Mouse (Mus musculus): ENCODE results near the gene Palm3. TPM values are rescaled to one million over a fixed set of nuclear protein-coding genes. Genes with fewer than 3 reads are reported as not detected.

Gene Palm3
- 1.3 TPM for polyA plus RNA-seq (2014; fragmentation: Illumina TruSeq; extraction: RNeasy Lipid Tissue Mini Kit (QIAGEN cat#74804); ENCODE audit: low read depth, low replicate concordance)

DNA sequence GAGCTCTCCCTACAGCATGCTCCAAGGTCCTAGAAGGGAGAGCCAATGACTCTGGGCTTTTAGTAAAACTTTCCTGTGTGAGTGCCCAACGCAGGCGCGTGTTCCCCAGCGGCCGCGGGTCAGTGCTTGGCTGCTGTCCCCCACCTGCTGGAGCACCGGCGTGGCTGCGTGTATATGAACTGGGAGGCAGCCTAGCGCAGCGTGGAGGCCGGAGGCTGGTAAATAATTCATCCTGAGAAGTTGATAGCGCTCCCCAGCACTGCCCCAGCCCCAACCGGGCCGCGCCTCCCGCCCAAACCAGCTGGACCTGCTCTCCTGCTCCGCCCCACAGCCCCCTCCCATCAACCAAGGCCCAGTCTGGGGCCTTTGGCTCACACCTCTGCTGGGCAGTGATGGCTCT, at the start of gene Palm3:
Gene Palm3 (plus strand): TSS at position 376 of the 400 bp plus-strand sequence.

DNA sequence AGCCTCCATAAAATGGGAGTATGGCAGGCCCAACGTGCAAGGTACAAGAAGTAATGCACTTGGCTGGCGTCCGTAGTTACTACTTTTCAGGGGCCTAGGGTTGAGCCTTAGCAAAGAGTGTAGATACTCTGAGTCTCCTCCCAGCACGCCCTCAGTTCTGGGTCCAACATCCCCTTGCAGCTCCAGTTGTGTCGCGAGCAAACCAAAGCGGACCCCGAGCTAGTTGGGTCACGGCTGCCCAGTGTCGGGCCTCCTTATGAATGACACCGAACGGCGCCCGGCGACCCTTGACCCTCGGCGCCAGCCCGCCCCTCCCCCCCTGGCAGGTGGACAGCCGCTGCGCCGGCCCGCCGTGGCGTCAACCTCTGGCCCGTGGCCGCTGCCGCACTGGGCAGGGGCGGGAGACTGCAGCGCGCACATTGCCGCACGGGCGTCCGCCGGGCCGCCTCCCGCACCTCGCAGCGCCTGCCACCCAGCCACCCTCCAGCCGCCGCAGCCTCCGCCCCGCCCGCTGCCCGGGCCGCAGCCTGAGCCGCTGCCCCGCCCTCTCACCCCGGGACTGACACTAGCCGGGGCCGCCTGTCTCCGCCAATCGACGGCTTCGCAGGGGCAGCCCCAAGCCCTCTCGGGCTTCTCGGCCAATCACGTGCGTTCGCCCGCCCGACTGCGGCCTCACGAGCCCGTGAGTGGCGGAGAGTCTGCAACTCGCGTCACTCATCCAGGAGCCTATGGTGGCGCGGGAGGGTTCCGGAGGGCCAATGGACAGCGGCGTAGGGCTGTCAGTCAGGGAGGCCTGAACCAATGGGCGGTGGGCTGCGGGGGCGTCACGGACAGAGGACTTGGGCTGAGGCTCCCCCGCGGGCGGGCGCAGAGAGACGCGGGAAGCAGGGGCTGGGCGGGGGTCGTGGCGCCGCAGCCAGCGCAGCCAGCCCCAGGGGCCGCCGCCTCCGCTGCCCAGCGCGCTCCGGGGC, 48.8 kb upstream of the Palm3 start, which contains the start of gene Prkaca:
Gene Prkaca (plus strand): TSS at position 844 of the 971 bp plus-strand sequence.

DNA sequence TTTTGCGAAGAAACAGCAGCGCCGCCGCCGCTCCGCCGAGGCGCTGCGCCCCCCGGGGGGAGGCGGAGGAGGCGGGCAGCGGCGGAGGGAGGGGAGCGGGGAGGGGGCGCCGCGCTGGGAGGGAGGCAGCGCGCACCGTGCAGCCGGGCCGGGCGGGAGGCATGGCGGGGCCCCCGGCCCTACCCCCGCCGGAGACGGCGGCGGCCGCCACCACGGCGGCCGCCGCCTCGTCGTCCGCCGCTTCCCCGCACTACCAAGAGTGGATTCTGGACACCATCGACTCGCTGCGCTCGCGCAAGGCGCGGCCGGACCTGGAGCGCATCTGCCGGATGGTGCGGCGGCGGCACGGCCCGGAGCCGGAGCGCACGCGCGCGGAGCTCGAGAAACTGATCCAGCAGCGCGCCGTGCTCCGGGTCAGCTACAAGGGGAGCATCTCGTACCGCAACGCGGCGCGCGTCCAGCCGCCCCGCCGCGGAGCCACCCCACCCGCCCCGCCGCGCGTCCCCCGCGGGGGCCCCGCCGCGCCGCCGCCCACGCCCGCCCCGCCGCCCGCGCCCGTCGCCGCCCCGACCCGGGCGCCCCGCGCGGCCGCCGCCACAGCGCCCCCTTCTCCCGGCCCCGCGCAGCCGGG, 23.6 kb upstream of the Palm3 start, which contains the start of gene Samd1:
Gene Samd1 (plus strand): TSS at position 162 of the 631 bp plus-strand sequence.

DNA sequence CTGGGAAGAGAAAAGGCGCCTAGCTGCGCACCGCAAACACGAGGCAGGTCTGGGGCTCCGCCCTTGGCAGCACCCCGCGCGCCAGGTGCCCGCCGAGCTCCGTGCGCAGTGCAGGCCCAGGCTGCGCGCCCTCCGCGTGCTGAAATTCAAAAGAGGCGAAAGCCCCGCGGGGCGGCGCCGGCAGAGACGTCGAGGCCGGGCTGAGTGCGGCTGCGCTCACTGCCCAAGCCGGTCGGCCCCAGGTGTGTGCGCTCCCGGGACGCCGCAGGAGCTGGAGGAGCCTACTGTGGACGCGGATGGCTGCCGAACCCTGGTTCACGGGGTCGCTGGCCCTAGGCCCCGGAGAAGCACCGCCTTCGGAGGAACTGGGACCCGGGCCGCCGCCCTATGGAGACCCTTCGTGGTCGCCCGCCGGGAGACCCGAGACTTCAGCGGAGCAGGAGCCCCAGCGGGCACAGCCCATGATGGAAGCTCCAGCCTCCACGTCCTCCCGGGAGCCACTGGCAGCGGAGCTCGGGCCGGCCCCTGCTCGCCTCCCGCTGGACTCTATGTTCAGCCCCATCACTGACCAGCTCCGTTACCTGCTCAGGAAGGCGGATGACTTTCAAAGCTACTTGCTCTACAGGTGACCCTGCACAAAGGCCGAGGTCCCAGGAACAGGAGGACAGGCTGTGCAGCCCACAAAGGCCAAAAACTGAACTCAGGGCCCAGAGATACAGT, 19.8 kb upstream of the Palm3 start, which contains the start of gene 1700067K01Rik:
Gene 1700067K01Rik (plus strand): TSS at position 222 of the 720 bp plus-strand sequence.

DNA sequence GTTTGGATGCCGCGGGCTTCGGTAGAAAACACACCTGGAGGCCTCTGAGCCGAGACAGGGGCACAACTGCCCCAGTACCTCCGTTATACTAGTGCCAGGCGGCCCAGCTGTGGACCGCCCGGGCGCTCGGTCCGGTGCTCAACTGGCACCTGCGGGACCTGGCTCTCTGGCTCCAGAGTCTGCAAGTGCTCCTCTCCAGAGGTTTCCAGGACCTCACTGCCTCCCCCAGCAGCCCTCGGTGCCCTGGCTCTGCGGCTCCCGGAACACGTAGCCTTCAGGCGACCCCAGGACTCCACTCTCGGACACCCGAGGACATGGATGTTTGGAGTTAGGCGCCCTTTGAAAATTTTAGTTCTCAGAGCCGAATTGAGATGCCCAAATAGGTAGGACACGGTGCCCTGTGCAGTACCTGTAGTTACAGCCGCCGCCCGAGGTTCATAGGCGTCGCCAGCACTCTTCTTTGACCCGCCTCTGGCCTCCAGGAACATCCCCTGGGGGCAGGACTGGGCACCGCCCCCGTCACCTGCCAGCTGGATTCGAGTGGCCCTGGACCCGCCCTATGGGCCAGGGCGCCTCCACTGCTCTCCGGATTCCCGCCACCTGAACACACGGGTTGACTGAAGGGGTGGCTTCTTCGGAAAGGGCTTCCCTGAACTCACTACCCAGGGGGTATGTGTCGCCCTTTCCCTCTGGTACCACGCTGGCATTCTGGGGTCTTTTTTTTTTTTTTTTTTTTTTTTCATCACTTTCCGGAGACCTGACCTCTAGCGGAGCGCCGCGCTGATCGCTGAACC, 9.4 kb upstream of the Palm3 start, which contains the start of gene 2210011C24Rik:
Gene 2210011C24Rik (minus strand): TSS at position 467 of the 794 bp plus-strand sequence.

DNA sequence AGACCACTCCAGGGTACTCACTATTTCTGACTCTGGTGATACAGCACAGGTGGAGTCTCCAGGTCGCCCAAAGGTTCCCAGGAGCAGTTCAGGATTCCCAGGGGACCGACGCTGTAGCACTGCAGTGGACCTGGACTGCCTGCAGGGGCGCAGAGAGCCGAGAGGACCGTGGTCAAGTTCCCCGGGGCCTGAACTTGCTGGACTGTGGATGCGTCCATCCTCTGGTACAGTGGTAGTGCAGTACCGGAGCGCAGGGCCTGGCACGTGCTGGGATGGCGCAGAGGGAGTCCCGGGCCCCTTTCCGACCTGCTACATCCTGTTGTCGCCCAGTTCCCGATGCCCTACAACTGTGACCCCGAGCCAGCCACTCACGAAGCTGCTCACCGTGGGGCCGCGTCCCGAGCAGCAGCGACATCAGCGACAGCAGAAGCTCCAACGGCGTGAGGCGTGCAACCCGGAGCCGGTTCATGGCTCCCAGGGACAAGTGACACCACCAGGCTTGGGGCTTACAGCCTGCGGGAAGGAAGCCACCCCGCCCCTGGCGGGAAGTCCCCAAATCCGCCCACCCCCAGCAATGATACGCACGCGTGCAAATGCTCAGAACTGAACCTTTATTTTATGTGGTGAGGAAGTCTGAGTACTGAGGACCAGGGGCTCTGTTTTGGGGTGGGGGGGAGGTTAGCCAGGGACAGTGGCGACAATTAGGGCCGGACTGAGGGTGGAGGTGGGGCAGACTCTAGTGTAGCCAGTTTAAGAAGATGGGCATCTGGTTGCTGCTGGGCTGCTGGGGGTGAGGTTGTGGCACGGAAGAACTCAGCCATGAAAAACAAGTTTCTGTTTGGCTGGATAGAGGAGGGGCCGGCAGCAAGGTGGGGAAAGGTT, 21.0 kb downstream of the Palm3 start, which contains the start of gene Il27ra:
Gene Il27ra (minus strand): TSS at position 524 of the 882 bp plus-strand sequence.

DNA sequence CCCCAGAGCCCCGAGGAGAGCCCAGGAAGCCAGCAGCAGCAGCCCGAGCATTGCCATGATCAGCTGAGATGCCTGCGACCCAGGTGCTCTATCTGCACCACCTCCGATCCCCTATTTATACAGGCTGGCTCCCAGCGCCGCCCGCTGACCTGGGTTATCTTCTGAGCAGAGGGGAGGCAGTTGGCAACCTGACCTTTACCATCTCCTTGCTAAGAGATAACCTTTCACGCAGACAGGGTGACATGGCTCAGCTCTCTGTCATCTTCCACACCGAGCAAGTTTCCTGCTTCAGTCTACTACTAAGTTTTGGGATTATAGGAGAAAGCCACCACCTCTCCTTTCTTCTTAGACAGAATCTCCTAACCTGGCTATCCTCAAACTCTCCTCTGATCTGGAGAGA, 23.6 kb downstream of the Palm3 start, which contains the start of gene Rln3:
Gene Rln3 (minus strand): TSS at position 101 of the 400 bp plus-strand sequence.

DNA sequence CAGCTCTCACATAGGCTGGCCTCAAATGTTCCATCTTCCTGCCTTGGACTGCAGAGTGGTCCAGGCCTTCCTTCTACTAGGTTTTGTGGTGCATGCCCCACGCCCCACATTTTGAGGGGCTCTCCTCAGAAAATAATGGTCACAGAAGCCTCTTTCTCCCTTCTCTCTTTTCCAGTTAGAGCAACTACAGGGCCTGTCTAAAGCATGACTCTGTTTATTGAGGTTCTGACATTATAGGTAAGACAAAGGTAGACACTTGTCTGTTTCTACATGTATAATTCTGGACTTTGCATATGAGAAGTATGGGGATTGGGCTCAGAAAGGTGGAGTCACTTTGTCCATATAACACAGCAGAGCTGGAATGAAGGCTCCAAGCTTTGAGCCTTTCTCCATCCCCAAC, 43.8 kb downstream of the Palm3 start, which contains the start of gene Gm10643:
Gene Gm10643 (minus strand): TSS at position 101 of the 400 bp plus-strand sequence.

DNA sequence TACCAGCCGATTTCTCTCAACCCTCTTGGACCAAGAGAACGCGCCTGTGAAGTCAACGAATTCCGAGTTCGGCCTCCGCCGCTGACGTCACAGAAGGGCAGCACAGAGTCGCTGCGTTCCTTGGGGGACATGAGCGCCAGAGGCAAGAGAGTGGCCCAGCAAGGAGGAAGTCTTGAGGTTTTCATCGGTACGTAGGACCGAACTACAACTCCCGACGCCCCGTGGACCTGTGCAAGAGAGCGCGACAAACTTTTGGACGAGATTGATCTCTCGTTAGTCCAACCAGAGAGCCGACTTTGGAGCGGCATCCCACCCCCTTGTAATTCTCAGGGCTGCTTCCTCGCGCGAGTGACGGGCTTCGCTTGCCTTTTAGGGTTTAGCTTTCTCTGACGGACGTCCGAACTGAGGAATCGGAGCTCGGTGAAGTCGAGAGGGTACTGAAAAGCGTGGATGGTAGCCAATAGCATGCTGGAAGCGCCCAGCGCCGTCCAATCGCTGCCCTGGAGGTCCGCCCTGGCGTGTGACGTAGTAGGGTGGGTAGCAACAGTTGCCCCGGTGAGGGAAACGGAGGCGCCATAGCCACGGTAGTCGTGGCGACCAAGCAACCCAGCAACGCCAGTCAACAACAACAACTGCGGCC, 45.1 kb downstream of the Palm3 start, which contains the start of gene Rfx1:
Gene Rfx1 (plus strand): TSS at position 544 of the 640 bp plus-strand sequence.

Other genes with a start within 250 kb of the Palm3 start
- gene Adgrl1, start 121.4 kb upstream of the Palm3 start, polyA plus RNA-seq (2014; fragmentation: Illumina TruSeq; extraction: RNeasy Lipid Tissue Mini Kit (QIAGEN cat#74804); ENCODE audit: low read depth, low replicate concordance), result 25.2 TPM
- 2.4 TPM for gene Gm10644, start 66.3 kb upstream of the Palm3 start, polyA plus RNA-seq (2014; fragmentation: Illumina TruSeq; extraction: RNeasy Lipid Tissue Mini Kit (QIAGEN cat#74804); ENCODE audit: low read depth, low replicate concordance)
- 2.9 TPM for gene Asf1b, start 66.0 kb upstream of the Palm3 start, polyA plus RNA-seq (2014; fragmentation: Illumina TruSeq; extraction: RNeasy Lipid Tissue Mini Kit (QIAGEN cat#74804); ENCODE audit: low read depth, low replicate concordance)
- gene Prkaca, start 48.5 kb upstream of the Palm3 start, polyA plus RNA-seq (2014; fragmentation: Illumina TruSeq; extraction: RNeasy Lipid Tissue Mini Kit (QIAGEN cat#74804); ENCODE audit: low read depth, low replicate concordance), result 84.4 TPM
- 24.6 TPM for gene Samd1, start 23.8 kb upstream of the Palm3 start, polyA plus RNA-seq (2014; fragmentation: Illumina TruSeq; extraction: RNeasy Lipid Tissue Mini Kit (QIAGEN cat#74804); ENCODE audit: low read depth, low replicate concordance)
- 1.3 TPM for gene 1700067K01Rik, start 20.0 kb upstream of the Palm3 start, polyA plus RNA-seq (2014; fragmentation: Illumina TruSeq; extraction: RNeasy Lipid Tissue Mini Kit (QIAGEN cat#74804); ENCODE audit: low read depth, low replicate concordance)
- gene 2210011C24Rik, start 9.3 kb upstream of the Palm3 start, polyA plus RNA-seq (2014; fragmentation: Illumina TruSeq; extraction: RNeasy Lipid Tissue Mini Kit (QIAGEN cat#74804); ENCODE audit: low read depth, low replicate concordance), result 0.62 TPM
- 1.6 TPM for gene Il27ra, start 21.1 kb downstream of the Palm3 start, polyA plus RNA-seq (2014; fragmentation: Illumina TruSeq; extraction: RNeasy Lipid Tissue Mini Kit (QIAGEN cat#74804); ENCODE audit: low read depth, low replicate concordance)
- not detected for gene Rln3, start 23.5 kb downstream of the Palm3 start, polyA plus RNA-seq (2014; fragmentation: Illumina TruSeq; extraction: RNeasy Lipid Tissue Mini Kit (QIAGEN cat#74804); ENCODE audit: low read depth, low replicate concordance)
- gene Gm10643, start 43.7 kb downstream of the Palm3 start, polyA plus RNA-seq (2014; fragmentation: Illumina TruSeq; extraction: RNeasy Lipid Tissue Mini Kit (QIAGEN cat#74804); ENCODE audit: low read depth, low replicate concordance), result 2.3 TPM
- 11.2 TPM for gene Rfx1, start 45.4 kb downstream of the Palm3 start, polyA plus RNA-seq (2014; fragmentation: Illumina TruSeq; extraction: RNeasy Lipid Tissue Mini Kit (QIAGEN cat#74804); ENCODE audit: low read depth, low replicate concordance)
- gene Dcaf15, start 83.3 kb downstream of the Palm3 start, polyA plus RNA-seq (2014; fragmentation: Illumina TruSeq; extraction: RNeasy Lipid Tissue Mini Kit (QIAGEN cat#74804); ENCODE audit: low read depth, low replicate concordance), result 14.2 TPM
- gene Podnl1, start 104.5 kb downstream of the Palm3 start, polyA plus RNA-seq (2014; fragmentation: Illumina TruSeq; extraction: RNeasy Lipid Tissue Mini Kit (QIAGEN cat#74804); ENCODE audit: low read depth, low replicate concordance), result 0.40 TPM
- gene Cc2d1a, start 126.5 kb downstream of the Palm3 start, polyA plus RNA-seq (2014; fragmentation: Illumina TruSeq; extraction: RNeasy Lipid Tissue Mini Kit (QIAGEN cat#74804); ENCODE audit: low read depth, low replicate concordance), result 21.9 TPM
- gene 4930432K21Rik, start 126.6 kb downstream of the Palm3 start, polyA plus RNA-seq (2014; fragmentation: Illumina TruSeq; extraction: RNeasy Lipid Tissue Mini Kit (QIAGEN cat#74804); ENCODE audit: low read depth, low replicate concordance), result 2.8 TPM
- not detected for gene Nanos3, start 163.7 kb downstream of the Palm3 start, polyA plus RNA-seq (2014; fragmentation: Illumina TruSeq; extraction: RNeasy Lipid Tissue Mini Kit (QIAGEN cat#74804); ENCODE audit: low read depth, low replicate concordance)
- 5.1 TPM for gene Zswim4, start 215.6 kb downstream of the Palm3 start, polyA plus RNA-seq (2014; fragmentation: Illumina TruSeq; extraction: RNeasy Lipid Tissue Mini Kit (QIAGEN cat#74804); ENCODE audit: low read depth, low replicate concordance)
- gene D8Ertd738e, start 228.2 kb downstream of the Palm3 start, polyA plus RNA-seq (2014; fragmentation: Illumina TruSeq; extraction: RNeasy Lipid Tissue Mini Kit (QIAGEN cat#74804); ENCODE audit: low read depth, low replicate concordance), result 193 TPM
- 18.5 TPM for gene Mri1, start 235.9 kb downstream of the Palm3 start, polyA plus RNA-seq (2014; fragmentation: Illumina TruSeq; extraction: RNeasy Lipid Tissue Mini Kit (QIAGEN cat#74804); ENCODE audit: low read depth, low replicate concordance)
- gene Ccdc130, start 248.9 kb downstream of the Palm3 start, polyA plus RNA-seq (2014; fragmentation: Illumina TruSeq; extraction: RNeasy Lipid Tissue Mini Kit (QIAGEN cat#74804); ENCODE audit: low read depth, low replicate concordance), result 15.2 TPM